Mouse (Mus musculus) heart, adult 2 months (tissue): ENCODE measurements around the gene Hist3h2a. TPM values are rescaled to one million over a fixed set of nuclear protein-coding genes. Genes with fewer than 3 reads are reported as not detected.

Experiments used
- DNase-seq, 2 experiments: peaks; one replicate each; pipeline ENCODE4 v3.0.0; 2021
- H3K27ac ChIP-seq: fragments of 200-600 bp; 2 replicates; pipeline ENCODE4 v1.8.1; 2022
- H3K27me3 ChIP-seq: fragments of 200-500 bp; 2 replicates; pipeline ENCODE4 v1.6.1; 2012; ENCODE audit warnings: mild to moderate bottlenecking, low read length, inconsistent platforms, mixed read lengths; ENCODE audit not compliant: control insufficient read depth, insufficient read depth
- H3K36me3 ChIP-seq: fragments of 200-500 bp; 2 replicates; pipeline ENCODE4 v1.6.1; 2012; ENCODE audit warnings: low read length, inconsistent platforms; ENCODE audit not compliant: control insufficient read depth, insufficient read depth
- H3K4me1 ChIP-seq: fragments of 200-500 bp; 2 replicates; pipeline ENCODE4 v1.6.1; 2011; ENCODE audit warnings: low read length; ENCODE audit not compliant: control insufficient read depth, insufficient read depth
- H3K4me3 ChIP-seq: fragments of 200-600 bp; 2 replicates; pipeline ENCODE4 v1.8.1; 2022
- H3K79me2 ChIP-seq: fragments of 200-500 bp; replicated peaks from 2 replicates; pipeline ENCODE4 v1.6.1; 2012; ENCODE audit warnings: mild to moderate bottlenecking, inconsistent platforms, low read length, moderate library complexity, mixed read lengths; ENCODE audit not compliant: control insufficient read depth, insufficient read depth
- H3K9ac ChIP-seq: fragments of 200-500 bp; 2 replicates; pipeline ENCODE4 v1.6.1; 2012; ENCODE audit warnings: low read depth, mild to moderate bottlenecking, control low read depth, inconsistent platforms, low read length, mixed read lengths
- CTCF ChIP-seq: fragments of 200-600 bp; IDR thresholded peaks from 2 replicates; pipeline ENCODE4 v1.8.1; 2022; ENCODE audit warnings: antibody characterized with exemption, mild to moderate bottlenecking, moderate library complexity
- EP300 ChIP-seq: fragments of 200-500 bp; IDR thresholded peaks from 2 replicates; pipeline ENCODE4 v1.6.1; 2011; ENCODE audit warnings: low read depth, low read length, control low read depth; ENCODE audit not compliant: insufficient read depth
- POLR2A ChIP-seq: fragments of 200-500 bp; IDR thresholded peaks from 2 replicates; pipeline ENCODE4 v1.6.1; 2011; ENCODE audit warnings: mild to moderate bottlenecking, low read depth, low read length, control low read depth; ENCODE audit not compliant: insufficient read depth
- WGBS: fragments of 180-500 bp; shearing (Covaris S2); methylation state at CpG from one replicate; pipeline ENCODE4 v1.1.7; 2018; 5-methylcytosine and 5-hydroxymethylcytosine counted together
- intact Hi-C: fragments of 180-260 bp; cut with DNase I; formaldehyde crosslinking; loops from one replicate; pipeline ENCODE4 v1.15.1; 2025
- polyA plus RNA-seq: library from polyadenylated mRNA; depleted of rRNA; stranded (reverse); fragments of >200 nt; gene quantifications from 2 replicates; pipeline ENCODE4 v1.2.3, GENCODE M21; 2012
- total RNA-seq, 2 experiments: library from RNA; stranded (reverse); gene quantifications; 2 replicates each; pipeline ENCODE4 v1.2.3; 2021

The Hist3h2a gene
- total and polyA plus RNA-seq, 3 experiments = 13.6 to 15.4 (median 14.0) TPM

- no peak overlapping the region for H3K9ac ChIP-seq
- H3K27me3 ChIP-seq = no peaks in the 10 kb centered on the region
- no peak overlapping the region for H3K4me3 ChIP-seq
- TF ChIP-seq CTCF (no peak), EP300 (no peak), POLR2A (no peak)
- 90% methylated on average over 3 of the region's 3 CpGs for WGBS
- H3K36me3 ChIP-seq = no peaks in the 10 kb centered on the region
- peaks cover 3% of the 10 kb centered on the region; the same call in 1 of the 2 replicates for H3K79me2 ChIP-seq
- intact Hi-C loops = loop anchor here (10.0 kb wide), 1 partner anchor 230 kb away; the partner anchor contains the start of genes 2310033P09Rik and Mrpl55
- DNase-seq = no peak
- no peak overlapping the region for H3K27ac ChIP-seq
- peaks cover 2% of the 10 kb centered on the region; the same call in 1 of the 2 replicates for H3K4me1 ChIP-seq
These were observed 19.9 kb downstream of the Hist3h2a start for GRCm38 (mm10) chr11:58974414-58974813.

- no peak for TF ChIP-seq EP300
- TF ChIP-seq CTCF = no peak
- no peak for TF ChIP-seq POLR2A
- Histone ChIP-seq H3K9ac (peak overlapping the region; percentile 90), H3K27ac (peak overlapping the region; percentile 92), H3K4me1 (peaks cover 17% of the 10 kb centered on the region), H3K79me2 (peaks cover 7% of the 10 kb centered on the region), H3K4me3 (peak overlapping the region; percentile 95), H3K36me3 (no peaks in the 10 kb centered on the region), H3K27me3 (no peaks in the 10 kb centered on the region)
- intact Hi-C loops = loop anchor here (10.0 kb wide), 1 partner anchor 228 kb away; the partner anchor contains the start of genes 2310033P09Rik and Mrpl55
- peak in 1 of 2 experiments; percentile 32 for DNase-seq
- 0% methylated on average over 29 of the region's 29 CpGs for WGBS
These were observed 22.7 kb downstream of the Hist3h2a start for GRCm38 (mm10) chr11:58977150-58977549.

DNA sequence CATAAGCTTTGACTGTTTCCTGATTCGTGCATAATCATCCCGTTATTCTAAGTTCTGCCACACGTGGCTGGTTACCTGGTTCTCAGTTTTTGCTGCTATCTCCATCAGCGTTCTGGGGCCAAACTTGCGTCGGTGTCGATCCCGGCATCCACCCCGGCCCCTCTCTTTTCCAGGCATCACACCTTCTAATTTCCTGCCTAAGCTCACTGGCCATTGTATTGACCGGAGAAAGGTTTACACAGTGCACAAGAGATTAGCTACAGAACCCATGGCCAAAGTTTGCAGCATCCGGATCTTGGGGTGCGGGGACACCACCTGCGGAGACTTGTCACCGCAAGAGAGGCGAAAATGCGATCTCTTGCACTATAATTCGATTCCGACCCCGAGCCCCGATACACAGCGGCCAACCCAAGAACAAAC, 23.1 kb downstream of the Hist3h2a start:
- TF ChIP-seq POLR2A = no peak
- no peak for TF ChIP-seq EP300
- TF ChIP-seq CTCF = no peak
- no peaks in the 10 kb centered on the region for H3K27me3 ChIP-seq
- H3K9ac ChIP-seq = peak overlapping the region; percentile 90
- peaks cover 2% of the 10 kb centered on the region; the same call in 1 of the 2 replicates for H3K36me3 ChIP-seq
- H3K79me2 ChIP-seq = peaks cover 7% of the 10 kb centered on the region
- intact Hi-C loops = loop anchor here (1.0 to 10.0 kb wide), 3 partner anchors 19 to 227 kb away; partner anchors contain the start of genes 2310033P09Rik and Mrpl55
- H3K27ac ChIP-seq = peak overlapping the region; percentile 92
- H3K4me3 ChIP-seq = peak overlapping the region; percentile 95
- peaks cover 20% of the 10 kb centered on the region for H3K4me1 ChIP-seq
- no peak for DNase-seq
- WGBS = under 1% methylated on average over 21 of the region's 21 CpGs

DNA sequence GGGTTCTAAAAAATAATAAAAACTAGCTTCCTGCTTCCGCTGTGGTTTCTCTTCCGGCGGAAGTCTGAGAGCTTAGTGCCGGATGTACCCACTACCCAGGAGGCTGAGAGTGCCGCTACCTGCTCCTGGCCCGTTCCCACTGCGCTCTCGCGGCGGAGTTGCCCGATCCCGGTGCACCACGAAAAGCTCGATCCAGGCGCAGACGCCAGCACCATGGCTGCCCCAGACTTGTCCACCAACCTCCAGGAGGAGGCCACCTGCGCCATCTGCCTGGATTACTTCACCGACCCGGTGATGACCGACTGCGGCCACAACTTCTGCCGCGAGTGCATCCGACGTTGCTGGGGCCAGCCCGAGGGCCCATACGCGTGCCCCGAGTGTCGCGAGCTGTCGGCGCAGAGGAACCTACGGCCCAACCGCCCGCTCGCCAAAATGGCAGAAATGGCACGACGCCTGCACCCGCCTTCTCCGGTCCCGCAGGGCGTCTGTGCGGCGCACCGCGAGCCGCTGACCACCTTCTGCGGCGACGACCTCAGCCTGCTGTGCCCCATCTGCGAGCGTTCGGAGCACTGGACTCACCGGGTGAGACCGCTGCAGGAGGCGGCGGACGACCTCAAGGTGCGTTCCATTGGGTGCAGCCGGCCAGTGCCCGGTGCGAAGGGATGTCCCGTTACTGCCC, 23.7 kb downstream of the Hist3h2a start, which contains the start of gene Trim11:
Gene Trim11, plus strand, starts transcription at position 67 of the 679 bp plus-strand sequence.
- peak within 1 kb of the TSS; percentile 95 for H3K4me3 ChIP-seq
- TF ChIP-seq POLR2A = peak; percentile 86
- TF ChIP-seq CTCF = peak; percentile 5; the same call in 1 of the 2 replicates
- 0 out of 2 replicates have a peak, but pooled peaks have one; percentile 54 for TF ChIP-seq EP300
- H3K79me2 ChIP-seq = peaks cover 7% of the 10 kb centered on the region
- H3K27ac ChIP-seq = peak within 1 kb of the TSS; percentile 92
- peak within 1 kb of the TSS; percentile 90 for H3K9ac ChIP-seq
- intact Hi-C loops = loop anchor here (1.0 to 10.0 kb wide), 3 partner anchors 19 to 227 kb away; partner anchors contain the start of genes 2310033P09Rik and Mrpl55
- no peaks in the 10 kb centered on the region for H3K27me3 ChIP-seq
- DNase-seq = peak; percentile 73 to 81
- WGBS = under 1% methylated on average over 64 of the region's 64 CpGs
- peaks cover 20% of the 10 kb centered on the region for H3K4me1 ChIP-seq
- H3K36me3 ChIP-seq = peaks cover 6% of the 10 kb centered on the region

DNA sequence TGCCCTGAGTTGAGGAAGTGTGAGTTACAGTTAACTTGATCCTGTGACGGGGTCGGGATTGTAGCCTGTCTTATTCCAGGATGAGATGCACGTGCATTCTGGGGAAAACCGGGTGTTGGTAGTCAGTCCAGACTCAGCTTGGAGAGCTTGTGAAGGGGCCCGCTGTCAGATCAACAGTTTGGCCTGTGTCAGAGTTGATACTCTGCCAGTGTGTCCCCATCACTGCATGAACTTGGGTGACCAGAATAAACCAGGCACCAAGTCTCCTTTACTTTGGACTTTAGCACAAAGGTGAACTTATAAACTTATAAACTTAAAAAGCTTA, 24.2 kb downstream of the Hist3h2a start:
- H3K4me1 ChIP-seq = peaks cover 21% of the 10 kb centered on the region
- no peak for DNase-seq
- H3K79me2 ChIP-seq = peaks cover 7% of the 10 kb centered on the region
- H3K4me3 ChIP-seq = peak overlapping the region; percentile 95
- H3K27me3 ChIP-seq = no peaks in the 10 kb centered on the region
- peaks cover 6% of the 10 kb centered on the region for H3K36me3 ChIP-seq
- no peak for TF ChIP-seq POLR2A
- under 1% methylated on average over 5 of the region's 5 CpGs for WGBS
- H3K9ac ChIP-seq = peak overlapping the region; percentile 90
- peak overlapping the region; percentile 92 for H3K27ac ChIP-seq
- intact Hi-C loops = loop anchor here (1.0 to 10.0 kb wide), 3 partner anchors 18 to 226 kb away; partner anchors contain the start of genes 2310033P09Rik and Mrpl55

DNA sequence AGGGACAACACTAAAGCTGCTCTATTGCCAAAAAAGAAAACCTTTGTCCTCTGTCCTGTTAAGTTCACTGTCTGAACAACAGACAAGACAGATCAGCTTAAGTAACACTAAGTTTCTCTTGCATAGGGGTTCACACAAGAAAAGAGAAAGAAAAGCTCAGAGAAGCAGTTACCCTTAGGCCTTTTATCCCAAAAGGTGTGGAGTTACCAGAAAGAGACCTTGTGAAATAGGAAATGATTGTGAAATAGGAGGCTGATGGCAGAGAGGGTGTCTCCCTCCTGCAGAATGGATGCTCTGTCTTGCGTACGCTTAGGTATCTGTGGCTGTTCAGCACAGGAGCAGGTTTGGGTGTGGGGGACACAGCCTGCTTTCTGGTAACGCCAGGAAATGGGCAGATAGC, 24.7 kb downstream of the Hist3h2a start:
- Histone ChIP-seq H3K27me3 (no peaks in the 10 kb centered on the region), H3K9ac (peak overlapping the region; percentile 31), H3K79me2 (peaks cover 7% of the 10 kb centered on the region), H3K27ac (peak overlapping the region; percentile 92), H3K4me3 (peak overlapping the region; percentile 95), H3K4me1 (peaks cover 23% of the 10 kb centered on the region), H3K36me3 (peaks cover 6% of the 10 kb centered on the region)
- intact Hi-C loops = loop anchor here (2.0 to 10.0 kb wide), 2 partner anchors 18 to 226 kb away; partner anchors contain the start of genes 2310033P09Rik and Mrpl55
- 34% methylated on average over 3 of the region's 3 CpGs for WGBS
- no peak for DNase-seq
- TF ChIP-seq CTCF = no peak
- no peak for TF ChIP-seq EP300
- no peak for TF ChIP-seq POLR2A
